In genomic region chr14:52338751-52339511, GRCm38 (mm10) we compare ENCODE assay signal across 8 mouse cellular contexts. TPM values are rescaled to one million over a fixed set of nuclear protein-coding genes. Genes with fewer than 3 reads are reported as not detected.
DNase-seq lines count a peak whose midpoint lies in the region; ATAC-seq lines count a peak whose summit lies in the region.

No protein-coding gene starts in this region.

- no peaks in the 10 kb centered on the region for H3K4me1 ChIP-seq in intestine, embryonic 15.5 days (replicated peaks)
- peaks cover 17% of the 10 kb centered on the region for H3K4me1 ChIP-seq in midbrain, embryonic 10.5 days

- H3K27ac ChIP-seq in intestine, embryonic 15.5 days, result no peak overlapping the region
- no peak overlapping the region for H3K27ac ChIP-seq in midbrain, embryonic 10.5 days (replicated peaks)

- peak; percentile 85 for ATAC-seq in common myeloid progenitor, adult 5-6 weeks (replicated peaks; ENCODE audit: low read depth, poor library complexity, severe bottlenecking)
- ATAC-seq in intestine, embryonic 15.5 days, result peak; percentile 53

- DNase-seq in urinary bladder, postnatal 14 days (ENCODE audit: low spot score), result peak; percentile 65
- no peak for DNase-seq in urinary bladder, postnatal 10 days (ENCODE audit: low spot score)
- peak; percentile 43 for DNase-seq in gastrocnemius, postnatal 14 days
- peak; percentile 37 to 79 for DNase-seq in left cerebral cortex, adult 9 months (ENCODE audit: low spot score in 2 of 2)
- DNase-seq in midbrain, embryonic 10.5 days (ENCODE audit: low spot score), result peak; percentile 55
- peak; percentile 26 to 64 for DNase-seq in spleen, postnatal 10 days (ENCODE audit: low spot score in 2 of 2)

- H3K27me3 ChIP-seq in intestine, embryonic 15.5 days (replicated peaks), result 0 out of 2 replicates have a peak, but pooled peaks cover 3% of the 10 kb centered on the region
- H3K27me3 ChIP-seq in midbrain, embryonic 10.5 days (ENCODE audit: low read depth, poor library complexity, severe bottlenecking), result no peaks in the 10 kb centered on the region

- WGBS in intestine, embryonic 15.5 days, result 27% methylated on average over 21 of the region's 21 CpGs
- 37% methylated on average over 21 of the region's 21 CpGs for WGBS in midbrain, embryonic 10.5 days

- intact Hi-C loops in gastrocnemius, postnatal 14 days (cut with DNase I; ENCODE audit: low total_unique reads), result no loop called here

- H3K36me3 ChIP-seq in intestine, embryonic 15.5 days, result no peaks in the 10 kb centered on the region
- H3K36me3 ChIP-seq in midbrain, embryonic 10.5 days, result no peaks in the 10 kb centered on the region

- H3K9me3 ChIP-seq in intestine, embryonic 15.5 days, result no peaks in the 10 kb centered on the region
- H3K9me3 ChIP-seq in midbrain, embryonic 10.5 days (replicated peaks), result no peaks in the 10 kb centered on the region

- H3K4me3 ChIP-seq in intestine, embryonic 15.5 days (replicated peaks), result peak overlapping the region; percentile 7; the same call in 1 of the 2 replicates
- peak overlapping the region; percentile 36; the same call in 1 of the 2 replicates for H3K4me3 ChIP-seq in midbrain, embryonic 10.5 days

- H3K9ac ChIP-seq in intestine, embryonic 15.5 days, result no peak overlapping the region

- H3K4me2 ChIP-seq in intestine, embryonic 15.5 days (replicated peaks), result peak overlapping the region; percentile 49

RNA-seq across cellular contexts. Expression of gene Sall2, which starts 10.4 kb away (rescaled TPM):
- total RNA-seq in common myeloid progenitor, adult 5-6 weeks (2017), result 2.6 and 3.3 TPM in 2 replicates
- total RNA-seq in gastrocnemius, postnatal 14 days (2021), result 1 to 10 TPM; 1.9 to 2.4 TPM
- 9.2 and 10.2 TPM in 2 replicates for polyA plus RNA-seq in intestine, embryonic 15.5 days (2015; fragmentation: Nextera tagmentation; extraction: Ambion mirVana)
- 82.4 and 90.2 TPM in 2 replicates for polyA plus RNA-seq in midbrain, embryonic 10.5 days (2016; fragmentation: Nextera tagmentation; extraction: Ambion mirVana)

RNA-seq across cellular contexts. Expression of gene Olfr1513, which starts 17.3 kb away (rescaled TPM):
- total RNA-seq in common myeloid progenitor, adult 5-6 weeks (2017), result not detected in 2 replicates
- not detected for total RNA-seq in gastrocnemius, postnatal 14 days (2021)
- polyA plus RNA-seq in intestine, embryonic 15.5 days (2015; fragmentation: Nextera tagmentation; extraction: Ambion mirVana), result not detected in 2 replicates
- not detected in 2 replicates for polyA plus RNA-seq in midbrain, embryonic 10.5 days (2016; fragmentation: Nextera tagmentation; extraction: Ambion mirVana)

RNA-seq across cellular contexts. Expression of gene Mettl3, which starts 34.0 kb away (rescaled TPM):
- total RNA-seq in common myeloid progenitor, adult 5-6 weeks (2017), result 48.5 and 64.8 TPM in 2 replicates
- 10 to 100 TPM; 11.8 to 14.7 TPM for total RNA-seq in gastrocnemius, postnatal 14 days (2021)
- 37.6 and 41.1 TPM in 2 replicates for polyA plus RNA-seq in intestine, embryonic 15.5 days (2015; fragmentation: Nextera tagmentation; extraction: Ambion mirVana)
- 60.5 and 63.8 TPM in 2 replicates for polyA plus RNA-seq in midbrain, embryonic 10.5 days (2016; fragmentation: Nextera tagmentation; extraction: Ambion mirVana)

RNA-seq across cellular contexts. Expression of gene Olfr1512, which starts 40.0 kb away (rescaled TPM):
- not detected in 2 replicates for total RNA-seq in common myeloid progenitor, adult 5-6 weeks (2017)
- not detected for total RNA-seq in gastrocnemius, postnatal 14 days (2021)
- polyA plus RNA-seq in intestine, embryonic 15.5 days (2015; fragmentation: Nextera tagmentation; extraction: Ambion mirVana), result not detected in 2 replicates
- polyA plus RNA-seq in midbrain, embryonic 10.5 days (2016; fragmentation: Nextera tagmentation; extraction: Ambion mirVana), result not detected in 2 replicates

RNA-seq across cellular contexts. Expression of gene Olfr1511, which starts 58.2 kb away (rescaled TPM):
- not detected in 2 replicates for total RNA-seq in common myeloid progenitor, adult 5-6 weeks (2017)
- total RNA-seq in gastrocnemius, postnatal 14 days (2021), result not detected
- polyA plus RNA-seq in intestine, embryonic 15.5 days (2015; fragmentation: Nextera tagmentation; extraction: Ambion mirVana), result not detected in 2 replicates
- 0.21 TPM in 1 of 2 replicates, not detected in the other for polyA plus RNA-seq in midbrain, embryonic 10.5 days (2016; fragmentation: Nextera tagmentation; extraction: Ambion mirVana)
